Mouse (Mus musculus) liver, embryonic 14.5 days (tissue): ENCODE measurements at regions not wholly inside any gene's neighbourhood (a gene's known extent, or its start where the extent isn't known, plus 50 kb on each side); places are given as distances from the start of the nearest gene placed in this dataset.

Experiments used
- CTCF ChIP-seq: IDR thresholded peaks from 2 replicates; pipeline ENCODE4 v1.5.1; 2016; ENCODE audit warnings: antibody characterized with exemption, low read depth, control low read depth
- EP300 ChIP-seq: IDR thresholded peaks from 2 replicates; pipeline ENCODE4 v1.6.1; 2016; ENCODE audit warnings: antibody characterized with exemption, low read depth

- TF ChIP-seq CTCF = no peak
- TF ChIP-seq EP300 = no peak
Observed at GRCm38 (mm10) chr6:51761506-51761905, 237.8 kb downstream of the Snx10 start.
